Mouse (Mus musculus) intestine, embryonic 14.5 days (tissue): ENCODE measurements around the gene Aar2. TPM values are rescaled to one million over a fixed set of nuclear protein-coding genes. Genes with fewer than 3 reads are reported as not detected.

Experiments used
- ATAC-seq: fragments of 200-750 bp; cut with Nextera tagmentation; replicated peaks from 2 replicates; pipeline ENCODE4 v1.8.0; 2017; ENCODE audit warnings: low read depth, moderate number of reproducible peaks, moderate TSS enrichment, moderate library complexity; ENCODE audit not compliant: low FRiP score, low TSS enrichment
- DNase-seq: peaks from one replicate; pipeline ENCODE4 v3.0.0-alpha.2; 2018; ENCODE audit warnings: low spot score
- H3K27ac ChIP-seq: fragments of 300-500 bp; sonication (generic); 2 replicates; pipeline ENCODE4 v1.5.1; 2014; ENCODE audit warnings: low read depth, mild to moderate bottlenecking, control low read depth
- H3K27me3 ChIP-seq: fragments of 300-500 bp; sonication (generic); replicated peaks from 2 replicates; pipeline ENCODE4 v1.6.1; 2014; ENCODE audit warnings: low read length, control low read depth; ENCODE audit not compliant: control insufficient read depth, insufficient read depth
- H3K36me3 ChIP-seq: fragments of 300-500 bp; sonication (generic); 2 replicates; pipeline ENCODE4 v1.6.1; 2014; ENCODE audit warnings: low read length, control low read depth; ENCODE audit not compliant: control insufficient read depth, insufficient read depth
- H3K4me1 ChIP-seq: fragments of 300-500 bp; sonication (generic); replicated peaks from 2 replicates; pipeline ENCODE4 v1.6.1; 2014; ENCODE audit warnings: low read length, control low read depth, mixed read lengths; ENCODE audit not compliant: control insufficient read depth, insufficient read depth
- H3K4me2 ChIP-seq: fragments of 300-500 bp; sonication (generic); 2 replicates; pipeline ENCODE4 v1.6.1; 2014; ENCODE audit warnings: low read length
- H3K4me3 ChIP-seq: fragments of 300-500 bp; sonication (generic); 2 replicates; pipeline ENCODE4 v1.5.1; 2014; ENCODE audit warnings: low read depth, low read length, control low read depth, mixed read lengths
- H3K9ac ChIP-seq: fragments of 300-500 bp; sonication (generic); 2 replicates; pipeline ENCODE4 v1.6.1; 2014; ENCODE audit warnings: mild to moderate bottlenecking, low read length
- H3K9me3 ChIP-seq: fragments of 300-500 bp; sonication (generic); 2 replicates; pipeline ENCODE4 v1.6.1; 2016; ENCODE audit warnings: low read length, control low read depth; ENCODE audit not compliant: control insufficient read depth
- WGBS: fragments of 180-500 bp; shearing (Covaris S2); extraction: QIAGEN DNeasy Blood & Tissue Kit; methylation state at CpG from one replicate; pipeline ENCODE4 v1.1.7; 2014; 5-methylcytosine and 5-hydroxymethylcytosine counted together
- polyA plus RNA-seq: library from polyadenylated mRNA; unstranded; fragments of >200 nt; fragmentation: Nextera tagmentation; extraction: Ambion mirVana; gene quantifications from 2 replicates; pipeline ENCODE4 v1.2.1, GENCODE M21; 2014

The Aar2 gene
- polyA plus RNA-seq, 1 experiment from 2014 or later: 38.6 TPM

DNA sequence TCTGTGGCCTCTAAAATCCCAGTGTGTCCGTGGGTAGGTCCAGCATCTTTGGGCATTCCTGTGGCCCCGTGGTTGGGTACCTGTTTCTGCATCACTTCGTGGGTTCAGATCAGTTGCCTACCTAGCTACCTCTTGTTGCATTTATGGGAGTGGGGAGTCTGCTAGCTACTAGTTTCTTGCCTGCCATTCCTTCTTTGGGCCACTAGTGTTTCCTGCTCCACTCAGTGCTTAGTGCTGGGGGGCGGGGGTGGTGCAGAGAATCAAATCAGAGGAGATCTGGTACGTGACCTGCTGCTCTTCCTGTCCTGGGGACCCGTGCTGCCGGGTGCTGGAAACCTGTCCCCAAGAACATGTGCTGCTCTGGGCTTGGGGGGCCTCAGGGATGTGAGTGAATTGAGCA lies 69.1 kb downstream of the Aar2 start:
- Histone ChIP-seq H3K36me3 (no peaks in the 10 kb centered on the region), H3K4me1 (peaks cover 11% of the 10 kb centered on the region), H3K27ac (no peak overlapping the region), H3K9ac (no peak overlapping the region), H3K4me3 (no peak overlapping the region), H3K9me3 (no peaks in the 10 kb centered on the region), H3K4me2 (no peak overlapping the region), H3K27me3 (peaks cover 59% of the 10 kb centered on the region)
- ATAC-seq (no peak), DNase-seq (no peak)
- 68% methylated on average over 7 of the region's 7 CpGs for WGBS

DNA sequence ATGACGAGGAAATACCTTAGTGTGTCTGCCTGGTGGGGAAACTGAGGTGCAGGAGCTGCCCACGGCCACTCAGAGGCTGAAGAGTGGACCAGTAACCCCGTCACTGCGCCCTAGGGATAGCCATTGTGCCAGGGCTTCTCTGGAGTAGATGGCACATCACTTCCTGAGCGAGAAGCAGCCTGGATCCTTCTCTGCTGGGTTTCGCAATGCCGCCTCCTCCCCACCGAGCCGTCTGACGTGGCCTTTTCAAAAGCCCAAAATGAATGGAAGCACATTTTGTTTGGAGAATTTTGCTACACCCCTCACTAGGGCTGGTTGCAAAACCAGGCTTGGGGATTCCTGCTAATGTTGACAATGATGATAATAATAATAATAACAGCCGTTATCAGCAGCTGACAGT lies 70.2 kb downstream of the Aar2 start:
- H3K9me3 ChIP-seq: no peaks in the 10 kb centered on the region
- H3K4me3 ChIP-seq: no peak overlapping the region
- H3K4me2 ChIP-seq: no peak overlapping the region
- no peaks in the 10 kb centered on the region for H3K36me3 ChIP-seq
- ATAC-seq (no peak), DNase-seq (no peak)
- no peak overlapping the region for H3K27ac ChIP-seq
- H3K4me1 ChIP-seq: peaks cover 11% of the 10 kb centered on the region
- no peak overlapping the region for H3K9ac ChIP-seq
- peaks cover 49% of the 10 kb centered on the region for H3K27me3 ChIP-seq
- WGBS: 41% methylated on average over 11 of the region's 11 CpGs

Other genes with a start within 250 kb of the Aar2 start
- 3.3 and 4.2 TPM in 2 replicates for gene Cnbd2, start 235.3 kb upstream of the Aar2 start, polyA plus RNA-seq
- gene Scand1, start 234.9 kb upstream of the Aar2 start, polyA plus RNA-seq: 55.2 and 66.7 TPM in 2 replicates
- gene Epb41l1, start 126.7 kb upstream of the Aar2 start, polyA plus RNA-seq: 4.2 and 4.4 TPM in 2 replicates
- 74.8 and 85.4 TPM in 2 replicates for gene Dlgap4, start 66.1 kb downstream of the Aar2 start, polyA plus RNA-seq
- gene Myl9, start 227.8 kb downstream of the Aar2 start, polyA plus RNA-seq: 1,449 and 1,579 TPM in 2 replicates